Mouse (Mus musculus): Measurements from ENCODE around the gene Trim71. TPM values are rescaled to one million over a fixed set of nuclear protein-coding genes. Genes with fewer than 3 reads are reported as not detected.

Trim71 gene
- total and polyA plus RNA-seq, 3 experiments: not detected

- H3K9ac ChIP-seq (ENCODE audit: control insufficient read depth, low read depth, low read length, poor library complexity, severe bottlenecking): no peak overlapping the region
Observed at GRCm38 (mm10) chr9:114512831-114513230, 51.3 kb downstream of the Trim71 start.

GRCm38 (mm10) chr9:114509785-114510184 lies 54.4 kb downstream of the Trim71 start:
- no peak for DNase-seq (ENCODE audit: low read depth, low spot score)
- Histone ChIP-seq H3K4me1 (ENCODE audit: control insufficient read depth in 1 of 2, insufficient read depth in 2 of 2, low read length in 2 of 2) (no peaks in the 10 kb centered on the region), H3K27ac (ENCODE audit: control insufficient read depth, low read depth, low read length) (no peak overlapping the region), H3K27me3 (ENCODE audit: control insufficient read depth in 1 of 2, insufficient read depth in 2 of 2, low read length in 2 of 2) (no peaks in the 10 kb centered on the region), H3K36me3 (ENCODE audit: control insufficient read depth in 1 of 2, insufficient read depth in 2 of 2, low read length in 2 of 2) (no peaks in the 10 kb centered on the region), H3K4me3 (ENCODE audit: control insufficient read depth in 1 of 2, insufficient read depth in 1 of 2, low read depth in 2 of 2, low read length in 2 of 2) (no peak overlapping the region), H3K9ac (ENCODE audit: control insufficient read depth, low read depth, low read length, poor library complexity, severe bottlenecking) (no peak overlapping the region), H3K79me2 (ENCODE audit: control insufficient read depth, insufficient read depth, low read length, poor library complexity) (no peaks in the 10 kb centered on the region), H3K9me3 (replicated peaks; ENCODE audit: insufficient read depth, low read length) (no peaks in the 10 kb centered on the region)
- TF ChIP-seq MYC (IDR thresholded peaks at IDR 0.05; ENCODE audit: low read depth, low read length): no peak
- TF ChIP-seq TBP (IDR thresholded peaks at IDR 0.05; ENCODE audit: low read depth, low read length): no peak
- no peak for TF ChIP-seq CHD1 (IDR thresholded peaks at IDR 0.05; ENCODE audit: low read depth, low read length)
- no peak for TF ChIP-seq HCFC1 (IDR thresholded peaks at IDR 0.05; ENCODE audit: low read depth, low read length)
- TF ChIP-seq ZNF384 (IDR thresholded peaks at IDR 0.05; ENCODE audit: low read depth, low read length): no peak
- no peak for TF ChIP-seq MEF2A (IDR thresholded peaks at IDR 0.05; ENCODE audit: extremely low read depth, insufficient replicate concordance, low read depth, low read length, poor library complexity, severe bottlenecking)
- TF ChIP-seq BHLHE40 (IDR thresholded peaks at IDR 0.05; ENCODE audit: borderline replicate concordance, low read depth, low read length): no peak
- TF ChIP-seq MXI1 (IDR thresholded peaks at IDR 0.05; ENCODE audit: low read depth, low read length): no peak
- TF ChIP-seq MAZ (IDR thresholded peaks at IDR 0.05; ENCODE audit: low read depth, low read length): no peak
- TF ChIP-seq ELF1 (IDR thresholded peaks at IDR 0.05; ENCODE audit: low read depth, low read length): no peak
- no peak for TF ChIP-seq POLR2AphosphoS2 (IDR thresholded peaks at IDR 0.05; ENCODE audit: low read length)
- TF ChIP-seq SMC3 (IDR thresholded peaks at IDR 0.05; ENCODE audit: low read depth, low read length): no peak
- no peak for TF ChIP-seq USF1 (IDR thresholded peaks at IDR 0.05; ENCODE audit: low read depth, low read length)
- no peak for TF ChIP-seq ETS1 (IDR thresholded peaks at IDR 0.05; ENCODE audit: low read depth, low read length)
- TF ChIP-seq KAT2A (conservative IDR thresholded peaks at IDR 0.05; ENCODE audit: low read depth, low read length): no peak
- TF ChIP-seq TCF12 (IDR thresholded peaks at IDR 0.05; ENCODE audit: low read depth, low read length): no peak

More at GRCm38 (mm10) chr9:114512831-114513230, 51.3 kb downstream of the Trim71 start:
- no peak overlapping the region for H3K4me3 ChIP-seq (ENCODE audit: control insufficient read depth in 1 of 2, insufficient read depth in 1 of 2, low read depth in 2 of 2, low read length in 2 of 2)
- no peaks in the 10 kb centered on the region for H3K79me2 ChIP-seq (ENCODE audit: control insufficient read depth, insufficient read depth, low read length, poor library complexity)
- TF ChIP-seq ETS1 (IDR thresholded peaks at IDR 0.05; ENCODE audit: low read depth, low read length) (no peak), E2F4 (IDR thresholded peaks at IDR 0.05; ENCODE audit: borderline replicate concordance, low read depth, low read length) (no peak), EP300 (IDR thresholded peaks at IDR 0.05; ENCODE audit: low read depth in 1 of 2, low read length in 2 of 2) (no peak), MYC (IDR thresholded peaks at IDR 0.05; ENCODE audit: low read depth, low read length) (no peak), ZNF384 (IDR thresholded peaks at IDR 0.05; ENCODE audit: low read depth, low read length) (no peak), MAX (IDR thresholded peaks at IDR 0.05; ENCODE audit: low read length) (no peak), TCF12 (IDR thresholded peaks at IDR 0.05; ENCODE audit: low read depth, low read length) (no peak), USF2 (IDR thresholded peaks at IDR 0.05; ENCODE audit: borderline replicate concordance in 1 of 2, insufficient read depth in 1 of 2, low read depth in 1 of 2, low read length in 2 of 2) (no peak), POLR2A (IDR thresholded peaks at IDR 0.05; ENCODE audit: control insufficient read depth in 1 of 2, insufficient read depth in 1 of 2, low read depth in 1 of 2, low read length in 2 of 2, poor library complexity in 1 of 2) (no peak)
- no peaks in the 10 kb centered on the region for H3K36me3 ChIP-seq (ENCODE audit: control insufficient read depth in 1 of 2, insufficient read depth in 2 of 2, low read length in 2 of 2)
- H3K27ac ChIP-seq (ENCODE audit: control insufficient read depth, low read depth, low read length): no peak overlapping the region
- no peaks in the 10 kb centered on the region for H3K27me3 ChIP-seq (ENCODE audit: control insufficient read depth in 1 of 2, insufficient read depth in 2 of 2, low read length in 2 of 2)
- no peaks in the 10 kb centered on the region for H3K4me1 ChIP-seq (ENCODE audit: control insufficient read depth in 1 of 2, insufficient read depth in 2 of 2, low read length in 2 of 2)
- no peak for DNase-seq (ENCODE audit: low read depth, low spot score)
- no peaks in the 10 kb centered on the region for H3K9me3 ChIP-seq (replicated peaks; ENCODE audit: insufficient read depth, low read length)

Data from MEL (cell line).